Mouse (Mus musculus): Measurements from ENCODE around the gene 2610507B11Rik. TPM values are rescaled to one million over a fixed set of nuclear protein-coding genes. Genes with fewer than 3 reads are reported as not detected.

Gene 2610507B11Rik
- polyA plus RNA-seq, 1 experiment from 2014 or later, result 94.5 TPM

GRCm38 (mm10) chr11:78245627-78246317, 15.8 kb upstream of the 2610507B11Rik start, which contains the start of the genes Sdf2 and Supt6:
Gene Sdf2 (plus strand): TSS chr11:78245746.
Gene Supt6 (minus strand): TSS chr11:78245987.
- Histone ChIP-seq H3K9me3 (ENCODE audit: control insufficient read depth, low read length) (no peaks in the 10 kb centered on the region), H3K27me3 (ENCODE audit: control insufficient read depth, insufficient read depth, low read length) (no peaks in the 10 kb centered on the region), H3K9ac (ENCODE audit: low read depth, low read length) (peak within 1 kb of the TSS; percentile 96), H3K4me2 (replicated peaks; ENCODE audit: low read depth, low read length) (peak within 1 kb of the TSS; percentile 42), H3K4me3 (ENCODE audit: low read depth, low read length) (peak within 1 kb of the TSS; percentile 99), H3K36me3 (ENCODE audit: control insufficient read depth, insufficient read depth, low read length) (no peaks in the 10 kb centered on the region), H3K4me1 (replicated peaks; ENCODE audit: control insufficient read depth, insufficient read depth, low read length) (peaks cover 3% of the 10 kb centered on the region; the same call in 1 of the 2 replicates), H3K27ac (ENCODE audit: low read depth, low read length) (peak within 1 kb of the TSS; percentile 86)
- peak; percentile 94 for DNase-seq (ENCODE audit: low spot score)
- peak; percentile 97 for ATAC-seq (ENCODE audit: low FRiP score)
- under 1% methylated on average over 50 of the region's 50 CpGs for WGBS

- peak overlapping the region; percentile 42 for H3K4me2 ChIP-seq (replicated peaks; ENCODE audit: low read depth, low read length)
- WGBS, result 54% methylated on average over 7 of the region's 7 CpGs
- ATAC-seq (ENCODE audit: low FRiP score), result no peak
- no peaks in the 10 kb centered on the region for H3K36me3 ChIP-seq (ENCODE audit: control insufficient read depth, insufficient read depth, low read length)
- no peak overlapping the region; the same call in 1 of the 2 replicates for H3K9ac ChIP-seq (ENCODE audit: low read depth, low read length)
- H3K9me3 ChIP-seq (ENCODE audit: control insufficient read depth, low read length), result no peaks in the 10 kb centered on the region
- peaks cover 3% of the 10 kb centered on the region; the same call in 1 of the 2 replicates for H3K4me1 ChIP-seq (replicated peaks; ENCODE audit: control insufficient read depth, insufficient read depth, low read length)
- H3K27me3 ChIP-seq (ENCODE audit: control insufficient read depth, insufficient read depth, low read length), result no peaks in the 10 kb centered on the region
- no peak for DNase-seq (ENCODE audit: low spot score)
- H3K27ac ChIP-seq (ENCODE audit: low read depth, low read length), result peak overlapping the region; percentile 86; the same call in 1 of the 2 replicates
- H3K4me3 ChIP-seq (ENCODE audit: low read depth, low read length), result peak overlapping the region; percentile 99
These were observed 15.1 kb upstream of the 2610507B11Rik start for GRCm38 (mm10) chr11:78246318-78247011.

GRCm38 (mm10) chr11:78247012-78247348, 14.6 kb upstream of the 2610507B11Rik start:
- 70% methylated on average over 3 of the region's 3 CpGs for WGBS
- H3K4me2 ChIP-seq (replicated peaks; ENCODE audit: low read depth, low read length), result peak overlapping the region; percentile 42; the same call in 1 of the 2 replicates
- H3K36me3 ChIP-seq (ENCODE audit: control insufficient read depth, insufficient read depth, low read length), result no peaks in the 10 kb centered on the region
- H3K9ac ChIP-seq (ENCODE audit: low read depth, low read length), result no peak overlapping the region
- no peaks in the 10 kb centered on the region for H3K27me3 ChIP-seq (ENCODE audit: control insufficient read depth, insufficient read depth, low read length)
- no peak overlapping the region for H3K27ac ChIP-seq (ENCODE audit: low read depth, low read length)
- ATAC-seq (ENCODE audit: low FRiP score), result no peak
- no peak for DNase-seq (ENCODE audit: low spot score)
- no peaks in the 10 kb centered on the region for H3K9me3 ChIP-seq (ENCODE audit: control insufficient read depth, low read length)
- peaks cover 3% of the 10 kb centered on the region; the same call in 1 of the 2 replicates for H3K4me1 ChIP-seq (replicated peaks; ENCODE audit: control insufficient read depth, insufficient read depth, low read length)
- H3K4me3 ChIP-seq (ENCODE audit: low read depth, low read length), result peak overlapping the region; percentile 99; the same call in 1 of the 2 replicates

GRCm38 (mm10) chr11:78247727-78248140, 13.8 kb upstream of the 2610507B11Rik start:
- Histone ChIP-seq H3K36me3 (ENCODE audit: control insufficient read depth, insufficient read depth, low read length) (peaks cover 5% of the 10 kb centered on the region; the same call in 1 of the 2 replicates), H3K4me2 (replicated peaks; ENCODE audit: low read depth, low read length) (peak overlapping the region; percentile 6; the same call in 1 of the 2 replicates), H3K9ac (ENCODE audit: low read depth, low read length) (no peak overlapping the region), H3K9me3 (ENCODE audit: control insufficient read depth, low read length) (no peaks in the 10 kb centered on the region), H3K4me3 (ENCODE audit: low read depth, low read length) (no peak overlapping the region), H3K27ac (ENCODE audit: low read depth, low read length) (no peak overlapping the region), H3K4me1 (replicated peaks; ENCODE audit: control insufficient read depth, insufficient read depth, low read length) (peaks cover 3% of the 10 kb centered on the region; the same call in 1 of the 2 replicates), H3K27me3 (ENCODE audit: control insufficient read depth, insufficient read depth, low read length) (no peaks in the 10 kb centered on the region)
- no peak for ATAC-seq (ENCODE audit: low FRiP score)
- no peak for DNase-seq (ENCODE audit: low spot score)
- WGBS, result 65% methylated on average over 4 of the region's 4 CpGs

- H3K4me2 ChIP-seq (replicated peaks; ENCODE audit: low read depth, low read length), result no peak overlapping the region
- H3K9me3 ChIP-seq (ENCODE audit: control insufficient read depth, low read length), result no peaks in the 10 kb centered on the region
- H3K4me1 ChIP-seq (replicated peaks; ENCODE audit: control insufficient read depth, insufficient read depth, low read length), result no peaks in the 10 kb centered on the region
- peaks cover 8% of the 10 kb centered on the region for H3K36me3 ChIP-seq (ENCODE audit: control insufficient read depth, insufficient read depth, low read length)
- DNase-seq (ENCODE audit: low spot score) (no peak), ATAC-seq (ENCODE audit: low FRiP score) (no peak)
- 0 out of 2 replicates have a peak, but pooled peaks cover 2% of the 10 kb centered on the region for H3K27me3 ChIP-seq (ENCODE audit: control insufficient read depth, insufficient read depth, low read length)
- 100% methylated on average over 1 of the region's 1 CpGs for WGBS
- no peak overlapping the region for H3K27ac ChIP-seq (ENCODE audit: low read depth, low read length)
- H3K9ac ChIP-seq (ENCODE audit: low read depth, low read length), result no peak overlapping the region
- no peak overlapping the region for H3K4me3 ChIP-seq (ENCODE audit: low read depth, low read length)
These were observed 4.9 kb upstream of the 2610507B11Rik start for GRCm38 (mm10) chr11:78256618-78257017.

DNA sequence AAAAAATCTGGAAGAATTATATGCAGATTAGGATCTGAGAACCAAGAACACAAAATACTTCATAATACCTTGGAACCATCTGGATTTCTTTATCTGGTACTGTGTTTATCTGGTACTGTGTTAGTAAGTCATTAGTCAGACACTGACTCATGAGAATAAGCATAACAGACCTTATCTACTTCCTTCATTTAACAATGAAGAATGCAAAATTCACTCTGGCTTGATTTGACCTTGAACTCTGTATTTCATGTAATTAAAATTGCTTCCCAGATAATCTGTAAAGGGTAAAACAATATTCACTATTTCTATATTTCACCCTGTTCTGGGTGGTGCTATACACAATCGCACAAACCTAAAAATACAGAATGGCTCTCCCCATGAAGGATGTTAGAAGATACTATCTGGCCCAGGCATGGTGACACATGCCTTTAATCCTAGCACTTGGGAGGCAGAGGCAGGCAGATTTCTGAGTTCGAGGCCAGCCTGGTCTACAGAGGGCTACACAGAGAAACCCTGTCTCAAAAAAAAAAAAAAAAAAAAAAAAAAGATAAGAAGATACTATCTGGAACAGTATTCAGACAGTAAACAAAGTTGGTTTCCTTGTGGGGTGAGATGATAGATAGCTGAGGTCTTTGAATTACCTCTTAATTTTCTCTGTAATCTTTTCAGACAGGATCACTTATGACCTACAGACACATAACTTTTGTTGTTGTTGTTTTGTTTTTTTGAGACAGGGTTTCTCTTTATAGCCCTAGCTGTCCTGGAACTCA, 878 bp upstream of the 2610507B11Rik start:
- H3K9me3 ChIP-seq (ENCODE audit: control insufficient read depth, low read length), result no peaks in the 10 kb centered on the region
- WGBS, result 100% methylated on average over 2 of the region's 2 CpGs
- no peak overlapping the region for H3K27ac ChIP-seq (ENCODE audit: low read depth, low read length)
- H3K36me3 ChIP-seq (ENCODE audit: control insufficient read depth, insufficient read depth, low read length), result peaks cover 8% of the 10 kb centered on the region
- no peak overlapping the region for H3K9ac ChIP-seq (ENCODE audit: low read depth, low read length)
- H3K4me2 ChIP-seq (replicated peaks; ENCODE audit: low read depth, low read length), result no peak overlapping the region
- H3K4me3 ChIP-seq (ENCODE audit: low read depth, low read length), result peak overlapping the region; percentile 85
- no peak for DNase-seq (ENCODE audit: low spot score)
- no peaks in the 10 kb centered on the region for H3K4me1 ChIP-seq (replicated peaks; ENCODE audit: control insufficient read depth, insufficient read depth, low read length)
- 0 out of 2 replicates have a peak, but pooled peaks have one; percentile 2 for ATAC-seq (ENCODE audit: low FRiP score)
- 0 out of 2 replicates have a peak, but pooled peaks cover 2% of the 10 kb centered on the region for H3K27me3 ChIP-seq (ENCODE audit: control insufficient read depth, insufficient read depth, low read length)

DNA sequence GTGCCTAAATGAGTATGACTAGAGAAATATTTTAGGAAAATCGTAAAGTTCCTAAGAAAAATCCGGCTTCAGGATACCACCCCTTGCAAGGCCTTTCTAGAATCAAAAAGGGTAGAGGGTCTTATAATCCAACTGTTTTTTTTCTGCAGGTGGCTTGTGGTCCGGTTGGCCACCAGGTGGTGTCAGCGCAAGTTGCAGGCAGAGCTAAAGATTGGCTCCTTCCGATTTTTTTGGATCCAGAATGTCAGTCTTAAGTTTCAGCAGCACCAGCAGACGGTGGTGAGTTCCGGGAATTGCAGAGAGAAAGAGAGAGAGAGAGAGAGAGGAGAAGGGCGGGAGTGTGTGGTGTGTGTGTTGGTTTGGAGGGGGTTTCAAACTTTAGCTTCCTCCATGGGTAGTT, 998 bp downstream of the 2610507B11Rik start:
- no peak overlapping the region; the same call in 1 of the 2 replicates for H3K9ac ChIP-seq (ENCODE audit: low read depth, low read length)
- no peaks in the 10 kb centered on the region for H3K9me3 ChIP-seq (ENCODE audit: control insufficient read depth, low read length)
- no peak overlapping the region for H3K27ac ChIP-seq (ENCODE audit: low read depth, low read length)
- ATAC-seq (ENCODE audit: low FRiP score), result no peak
- WGBS, result 5% methylated on average over 8 of the region's 8 CpGs
- no peaks in the 10 kb centered on the region for H3K4me1 ChIP-seq (replicated peaks; ENCODE audit: control insufficient read depth, insufficient read depth, low read length)
- H3K4me3 ChIP-seq (ENCODE audit: low read depth, low read length), result peak overlapping the region; percentile 85
- 0 out of 2 replicates have a peak, but pooled peaks cover 2% of the 10 kb centered on the region for H3K27me3 ChIP-seq (ENCODE audit: control insufficient read depth, insufficient read depth, low read length)
- DNase-seq (ENCODE audit: low spot score), result peak; percentile 71
- peak overlapping the region; percentile 80 for H3K4me2 ChIP-seq (replicated peaks; ENCODE audit: low read depth, low read length)
- peaks cover 14% of the 10 kb centered on the region for H3K36me3 ChIP-seq (ENCODE audit: control insufficient read depth, insufficient read depth, low read length)

DNA sequence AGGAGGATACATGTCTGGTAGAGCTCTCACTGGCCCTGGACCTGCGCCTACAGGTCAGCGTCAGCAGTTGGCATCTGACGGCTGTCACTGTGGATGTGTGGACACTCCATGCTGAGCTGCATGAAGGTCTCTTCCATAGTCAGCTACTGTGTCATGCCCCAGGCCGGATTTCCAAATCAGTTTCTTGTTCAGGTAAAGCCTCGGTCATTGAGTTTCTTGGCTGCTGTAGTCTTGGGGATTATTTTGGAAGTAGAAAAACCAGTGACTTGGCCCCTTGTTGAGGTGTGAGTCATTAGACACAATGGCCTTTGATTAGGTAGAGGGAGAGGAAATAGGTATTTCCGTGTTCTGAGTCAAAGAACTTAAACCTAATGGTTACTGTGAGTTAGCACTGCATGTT, 4.0 kb downstream of the 2610507B11Rik start:
- H3K27ac ChIP-seq (ENCODE audit: low read depth, low read length), result no peak overlapping the region
- no peak for ATAC-seq (ENCODE audit: low FRiP score)
- peaks cover 26% of the 10 kb centered on the region for H3K36me3 ChIP-seq (ENCODE audit: control insufficient read depth, insufficient read depth, low read length)
- H3K4me2 ChIP-seq (replicated peaks; ENCODE audit: low read depth, low read length), result no peak overlapping the region
- H3K9me3 ChIP-seq (ENCODE audit: control insufficient read depth, low read length), result no peaks in the 10 kb centered on the region
- no peak for DNase-seq (ENCODE audit: low spot score)
- H3K4me3 ChIP-seq (ENCODE audit: low read depth, low read length), result no peak overlapping the region
- H3K4me1 ChIP-seq (replicated peaks; ENCODE audit: control insufficient read depth, insufficient read depth, low read length), result no peaks in the 10 kb centered on the region
- no peak overlapping the region for H3K9ac ChIP-seq (ENCODE audit: low read depth, low read length)
- WGBS, result 90% methylated on average over 6 of the region's 6 CpGs
- no peaks in the 10 kb centered on the region for H3K27me3 ChIP-seq (ENCODE audit: control insufficient read depth, insufficient read depth, low read length)
